Mouse (Mus musculus) lung, adult 2 months (tissue): ENCODE data around the gene Atg9a. TPM values are rescaled to one million over a fixed set of nuclear protein-coding genes. Genes with fewer than 3 reads are reported as not detected.
A peak's percentile ranks its signal among the peaks of the same experiment; 100 is the strongest.

Source experiments
- DNase-seq: peaks from one replicate; pipeline ENCODE4 v3.0.0; 2022
- H3K4me1 ChIP-seq: fragments of 200-500 bp; 2 replicates; pipeline ENCODE4 v1.6.1; 2011; ENCODE audit warnings: low read length; ENCODE audit not compliant: control insufficient read depth, insufficient read depth
- H3K4me3 ChIP-seq: fragments of 200-500 bp; replicated peaks from 2 replicates; pipeline ENCODE3; 2011; ENCODE audit warnings: low read depth, mild to moderate bottlenecking, control low read depth, low read length; ENCODE audit errors: extremely low read depth
- CTCF ChIP-seq: fragments of 200-500 bp; IDR thresholded peaks from 2 replicates; pipeline ENCODE4 v1.5.1; 2011; ENCODE audit warnings: mild to moderate bottlenecking, low read length, control low read depth; ENCODE audit not compliant: insufficient read depth
- POLR2A ChIP-seq: fragments of 200-500 bp; IDR thresholded peaks from 2 replicates; pipeline ENCODE4 v1.6.1; 2011; ENCODE audit warnings: low read depth, mild to moderate bottlenecking, control low read depth, low read length, borderline replicate concordance; ENCODE audit errors: extremely low read depth
- WGBS: fragments of 180-500 bp; shearing (Covaris S2); methylation state at CpG from one replicate; pipeline ENCODE4 v1.1.7; 2018; 5-methylcytosine and 5-hydroxymethylcytosine counted together
- polyA plus RNA-seq: library from polyadenylated mRNA; depleted of rRNA; stranded (reverse); fragments of >200 nt; gene quantifications from 2 replicates; pipeline ENCODE4 v1.2.3, GENCODE M21; 2012

Atg9a gene
- polyA plus RNA-seq, 1 experiment: 73.3 TPM

DNA sequence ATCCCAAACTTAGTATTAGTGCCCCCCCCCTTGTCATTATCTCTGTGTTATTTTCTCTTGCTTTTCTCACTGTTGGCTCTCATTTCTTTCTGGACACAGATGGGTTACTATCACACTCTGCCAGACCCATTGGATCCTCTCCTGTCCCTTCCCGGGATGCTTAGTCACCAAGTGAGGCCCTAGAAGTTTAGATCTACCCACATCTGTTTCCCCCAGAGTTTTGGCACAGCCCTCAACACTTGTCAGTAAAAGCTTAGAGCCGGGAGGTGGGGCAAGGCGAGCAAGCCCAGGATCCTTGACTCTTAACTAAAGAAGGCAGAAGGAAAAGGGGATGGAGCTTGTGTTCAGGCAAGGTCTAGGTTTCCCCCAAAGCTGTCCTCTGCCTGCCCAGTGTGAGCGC is 37.2 kb upstream of the Atg9a start:
- WGBS: 42% methylated on average over 4 of the region's 4 CpGs
- Histone ChIP-seq H3K4me3 (no peak overlapping the region), H3K4me1 (no peaks in the 10 kb centered on the region)
- TF ChIP-seq POLR2A (no peak), CTCF (no peak)
- DNase-seq: no peak

DNA sequence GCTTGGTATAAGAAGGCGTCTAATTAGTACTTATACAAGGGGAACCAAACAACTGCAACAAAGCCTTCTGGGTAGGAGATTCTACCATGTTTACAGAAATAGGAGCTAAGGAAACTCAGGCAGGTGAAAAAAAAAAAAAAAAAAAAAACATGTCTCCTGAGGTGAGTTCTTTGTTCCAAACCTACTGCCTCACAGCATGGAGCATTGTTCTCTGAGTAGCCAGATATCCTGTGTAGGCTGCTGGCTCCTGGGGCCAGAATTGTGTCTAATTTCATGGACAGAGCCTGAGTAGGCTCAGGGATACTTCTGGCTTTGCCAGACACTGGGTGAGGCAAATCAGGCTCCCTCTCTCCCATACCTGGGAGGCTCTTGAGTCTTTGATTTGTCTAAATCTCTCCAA is 35.7 kb upstream of the Atg9a start:
- TF ChIP-seq POLR2A (no peak), CTCF (no peak)
- no peak for DNase-seq
- H3K4me1 ChIP-seq: no peaks in the 10 kb centered on the region
- WGBS: 73% methylated on average over 1 of the region's 1 CpGs
- no peak overlapping the region for H3K4me3 ChIP-seq

DNA sequence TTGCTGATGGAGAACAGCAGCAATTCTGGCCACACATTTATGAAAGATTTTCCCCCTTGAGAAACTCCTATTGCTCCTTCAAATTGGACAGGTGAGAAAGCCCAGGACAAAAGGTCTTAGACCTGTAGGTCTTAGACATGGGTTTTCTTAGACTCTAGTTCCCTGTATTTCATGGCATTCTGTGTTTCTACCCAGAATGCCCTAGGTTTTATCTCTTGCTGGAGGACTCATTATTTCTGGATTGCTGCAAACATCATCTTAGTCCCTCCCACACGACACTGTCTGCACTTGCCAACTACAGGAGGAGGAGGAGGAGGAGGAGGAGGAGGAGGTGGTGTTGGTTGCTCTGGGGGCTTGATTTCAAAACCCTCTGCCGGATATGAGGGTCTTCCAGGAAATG is 34.1 kb upstream of the Atg9a start:
- no peaks in the 10 kb centered on the region for H3K4me1 ChIP-seq

DNA sequence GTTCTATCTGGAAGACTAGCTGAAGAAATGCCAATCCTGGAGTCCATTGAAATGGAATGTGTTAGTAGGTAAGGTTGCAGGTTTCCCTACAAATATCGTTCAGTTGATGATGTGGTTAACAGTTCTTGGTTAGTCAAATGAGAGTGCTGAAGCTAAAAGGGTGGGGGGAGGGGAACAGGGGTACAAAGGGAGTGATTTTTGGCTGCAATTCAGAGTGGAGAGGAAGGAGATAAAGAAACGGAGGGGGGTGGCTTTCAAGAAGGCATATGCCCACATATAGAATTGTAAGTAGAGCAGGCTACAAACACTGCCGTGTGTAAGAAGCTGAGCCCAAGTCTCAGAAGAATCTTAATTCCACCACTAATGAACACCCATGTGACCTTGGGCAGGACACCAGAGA is 33.5 kb upstream of the Atg9a start:
- no peak for DNase-seq
- no peaks in the 10 kb centered on the region for H3K4me1 ChIP-seq
- H3K4me3 ChIP-seq: no peak overlapping the region
- no peak for TF ChIP-seq CTCF
- TF ChIP-seq POLR2A: no peak
- WGBS: 40% methylated on average over 3 of the region's 3 CpGs

More for the DNA sequence above, 34.1 kb upstream of the Atg9a start:
- no peak for TF ChIP-seq POLR2A
- no peak for TF ChIP-seq CTCF
- DNase-seq: no peak
- WGBS: 35% methylated on average over 2 of the region's 2 CpGs
- H3K4me3 ChIP-seq: no peak overlapping the region

DNA sequence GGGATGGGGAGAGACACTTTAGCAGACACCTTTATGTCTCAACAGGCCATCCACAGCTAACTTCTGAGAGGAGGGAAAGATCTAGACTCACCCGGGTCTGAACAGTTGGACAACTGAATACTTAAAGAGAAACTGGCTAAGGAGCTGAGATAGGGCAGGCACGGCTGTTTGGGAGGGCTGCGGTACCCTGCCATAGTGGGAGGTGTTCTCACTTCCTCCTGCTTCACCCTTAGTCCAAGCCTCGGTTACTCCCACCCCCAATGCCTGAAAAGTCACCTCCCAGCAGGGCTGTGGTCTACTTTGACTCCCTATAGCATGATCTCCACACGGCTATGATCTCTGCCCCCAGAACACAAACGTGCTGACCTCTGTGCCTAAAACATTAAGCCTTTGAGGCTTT is 31.5 kb upstream of the Atg9a start:
- 51% methylated on average over 6 of the region's 6 CpGs for WGBS

DNA sequence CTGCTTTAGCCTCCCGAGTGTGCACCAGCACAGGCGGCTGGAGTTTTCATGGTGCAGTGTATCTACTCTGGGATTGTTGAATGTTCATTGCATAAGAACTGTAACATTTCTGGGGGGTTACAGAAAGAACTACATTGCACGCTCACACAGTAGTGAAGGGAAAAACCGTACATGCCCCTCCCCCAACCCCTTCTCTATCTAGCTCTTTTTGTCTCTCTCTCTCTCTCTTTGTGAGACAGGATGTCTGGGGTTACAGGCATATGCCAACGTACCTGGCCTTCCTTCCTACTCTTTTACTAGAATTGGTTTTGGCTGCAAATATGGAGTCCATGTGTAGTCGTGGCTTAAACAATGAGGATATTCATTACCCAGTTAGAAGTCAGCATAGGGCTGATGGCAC is 30.9 kb upstream of the Atg9a start:
- Histone ChIP-seq H3K4me1 (0 out of 2 replicates have a peak, but pooled peaks cover 2% of the 10 kb centered on the region), H3K4me3 (no peak overlapping the region)
- TF ChIP-seq POLR2A: no peak
- TF ChIP-seq CTCF: no peak
- WGBS: 60% methylated on average over 6 of the region's 6 CpGs
- DNase-seq: no peak

More for the DNA sequence above, 31.5 kb upstream of the Atg9a start:
- Histone ChIP-seq H3K4me1 (0 out of 2 replicates have a peak, but pooled peaks cover 2% of the 10 kb centered on the region), H3K4me3 (no peak overlapping the region)
- TF ChIP-seq POLR2A (no peak), CTCF (no peak)
- DNase-seq: no peak

DNA sequence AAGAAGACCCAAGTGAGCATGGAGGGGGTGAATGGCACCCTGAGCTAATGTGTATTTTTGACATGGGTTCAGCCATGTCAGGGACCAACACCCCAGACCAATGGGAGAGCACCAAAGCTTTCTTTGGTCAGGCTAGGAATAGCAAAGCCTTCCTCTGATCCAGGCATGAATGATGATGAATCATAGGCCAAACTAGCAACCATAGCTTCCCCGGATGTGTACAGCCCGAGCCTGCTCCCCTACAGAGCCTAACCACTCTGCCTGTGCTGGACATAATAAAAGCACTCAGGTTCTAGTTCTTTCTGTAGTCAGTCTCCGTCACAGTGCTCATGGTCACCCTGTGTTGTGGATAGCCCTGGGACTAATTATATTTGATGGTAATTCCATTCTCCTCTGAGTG is 29.5 kb upstream of the Atg9a start:
- 68% methylated on average over 3 of the region's 3 CpGs for WGBS
- DNase-seq: no peak
- no peak overlapping the region for H3K4me3 ChIP-seq
- TF ChIP-seq CTCF: no peak
- peaks cover 4% of the 10 kb centered on the region; the same call in 1 of the 2 replicates for H3K4me1 ChIP-seq

DNA sequence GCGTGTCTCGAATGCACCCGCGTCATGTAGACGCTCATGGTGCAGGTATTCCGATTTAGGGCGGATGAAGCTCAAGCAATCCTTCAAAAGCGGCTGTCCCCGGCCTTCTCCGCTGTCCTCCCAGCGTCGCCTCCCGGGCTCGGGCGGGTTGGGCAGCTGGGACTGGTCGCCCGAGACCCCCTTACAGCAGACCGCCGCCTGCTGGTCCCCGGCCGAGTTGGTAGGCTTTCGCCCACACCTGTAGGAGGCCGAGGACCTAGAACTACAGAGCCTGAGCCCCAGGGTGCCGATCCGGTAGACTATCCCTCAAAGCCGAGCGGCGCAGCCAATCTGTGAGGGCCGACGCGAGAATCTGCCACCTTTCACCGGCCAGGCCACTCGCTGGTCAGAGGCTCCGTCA is 27.5 kb upstream of the Atg9a start, which contains the start of gene Tuba4a:
TSS of gene Tuba4a (minus strand) at position 335 of the 400 bp plus-strand sequence.
- peak within 1 kb of the TSS; percentile 72 for H3K4me3 ChIP-seq
- 1% methylated on average over 34 of the region's 34 CpGs for WGBS
- no peak for TF ChIP-seq CTCF
- no peak for TF ChIP-seq POLR2A
- no peak for DNase-seq
- H3K4me1 ChIP-seq: peaks cover 4% of the 10 kb centered on the region; the same call in 1 of the 2 replicates

DNA sequence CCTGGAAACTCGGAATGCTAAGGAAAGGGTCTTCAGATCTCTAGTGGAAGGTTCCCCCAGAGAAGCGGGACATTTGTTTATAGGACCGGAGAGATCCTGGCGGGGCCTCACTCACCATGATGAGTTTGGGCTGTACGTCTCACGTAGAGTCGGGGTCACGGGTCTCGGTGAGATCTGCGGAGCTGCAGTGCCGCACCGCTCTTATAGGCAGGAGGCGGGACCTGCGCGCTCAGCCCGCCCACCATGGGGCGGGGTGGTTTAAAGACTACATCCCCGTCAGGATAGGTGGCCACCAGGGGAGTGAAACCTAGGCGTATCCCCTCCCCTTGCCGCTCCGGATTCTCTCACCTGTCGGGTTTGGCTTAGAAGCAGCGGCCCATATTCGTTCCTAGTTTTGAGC is 27.1 kb upstream of the Atg9a start:
- TF ChIP-seq CTCF: no peak
- TF ChIP-seq POLR2A: peak; percentile 99
- WGBS: under 1% methylated on average over 24 of the region's 24 CpGs
- Histone ChIP-seq H3K4me3 (peak overlapping the region; percentile 72), H3K4me1 (peaks cover 4% of the 10 kb centered on the region; the same call in 1 of the 2 replicates)
- DNase-seq: peak; percentile 93

DNA sequence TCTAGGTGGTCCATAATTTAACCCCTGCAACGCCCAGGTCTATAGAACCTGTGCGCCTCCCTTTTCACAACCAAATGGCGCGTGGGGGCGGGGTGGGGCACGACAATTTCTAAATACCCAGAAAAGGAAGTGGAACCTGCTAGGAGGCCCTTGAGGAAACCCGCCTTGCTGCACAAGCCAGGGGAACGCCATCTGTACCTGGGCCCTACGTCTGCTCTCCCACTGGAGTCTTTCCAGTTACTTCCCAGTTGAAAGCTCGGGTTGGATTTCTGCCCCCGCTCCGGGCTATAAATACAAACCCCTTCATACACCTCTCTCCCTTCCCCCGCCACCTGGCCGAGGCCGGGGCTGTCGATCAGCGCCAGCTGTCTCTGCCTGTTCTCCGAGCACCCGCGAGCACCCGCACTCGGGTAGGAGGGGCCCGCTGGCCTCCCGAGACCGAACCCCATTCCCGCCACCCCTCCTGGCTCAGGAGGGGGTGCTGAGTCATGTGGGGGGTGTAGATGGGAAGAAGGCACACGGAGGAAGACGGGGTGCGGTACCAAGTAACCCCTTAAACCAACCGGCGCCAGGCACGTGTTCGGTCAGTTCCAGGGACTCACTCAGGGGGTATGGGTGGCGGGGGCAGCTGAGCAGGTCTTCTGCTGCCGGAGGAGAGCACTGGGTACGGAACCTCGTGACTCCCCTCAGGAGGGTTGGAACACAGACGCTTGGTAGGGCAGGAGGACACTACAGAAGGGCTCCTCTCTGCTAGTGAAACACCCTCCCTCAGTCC is 26.4 kb upstream of the Atg9a start:
- Histone ChIP-seq H3K4me1 (peaks cover 4% of the 10 kb centered on the region; the same call in 1 of the 2 replicates), H3K4me3 (peak overlapping the region; percentile 69)
- TF ChIP-seq POLR2A (no peak; the same call in 1 of the 2 replicates), CTCF (no peak)
- DNase-seq: peak; percentile 49
- WGBS: 2% methylated on average over 38 of the region's 38 CpGs
